Mouse (Mus musculus): Measurements from ENCODE around the gene Kidins220. TPM values are rescaled to one million over a fixed set of nuclear protein-coding genes. Genes with fewer than 3 reads are reported as not detected.
A peak's percentile ranks its signal among the peaks of the same experiment; 100 is the strongest.

Gene Kidins220
- polyA plus RNA-seq, 1 experiment from 2014 or later, result 23.9 TPM

- no peaks in the 10 kb centered on the region for H3K9me3 ChIP-seq (ENCODE audit: control insufficient read depth, low read length)
- H3K9ac ChIP-seq (ENCODE audit: low read length), result no peak overlapping the region
- H3K27ac ChIP-seq (ENCODE audit: low read length), result no peak overlapping the region
- peaks cover 7% of the 10 kb centered on the region for H3K4me1 ChIP-seq (replicated peaks; ENCODE audit: control insufficient read depth, insufficient read depth, low read length)
- no peak overlapping the region for H3K4me3 ChIP-seq (ENCODE audit: low read length)
- H3K4me2 ChIP-seq (ENCODE audit: low read depth, low read length), result no peak overlapping the region
- WGBS, result 71% methylated on average over 8 of the region's 8 CpGs
- H3K36me3 ChIP-seq (ENCODE audit: control insufficient read depth, insufficient read depth, low read length), result no peaks in the 10 kb centered on the region; the same call in 1 of the 2 replicates
- ATAC-seq (ENCODE audit: low read depth), result no peak
- no peaks in the 10 kb centered on the region for H3K27me3 ChIP-seq (ENCODE audit: control insufficient read depth, insufficient read depth, low read depth, low read length)
Observed at GRCm38 (mm10) chr12:24972371-24973350, 2.1 kb upstream of the Kidins220 start.

GRCm38 (mm10) chr12:24973586-24973985 is 1.1 kb upstream of the Kidins220 start:
- no peak overlapping the region for H3K9ac ChIP-seq (ENCODE audit: low read length)
- whole genome bisulfite sequencing, result 54% methylated on average over 5 of the region's 5 CpGs
- H3K4me2 ChIP-seq (ENCODE audit: low read depth, low read length), result no peak overlapping the region
- no peaks in the 10 kb centered on the region; the same call in 1 of the 2 replicates for H3K36me3 ChIP-seq (ENCODE audit: control insufficient read depth, insufficient read depth, low read length)
- peaks cover 7% of the 10 kb centered on the region for H3K4me1 ChIP-seq (replicated peaks; ENCODE audit: control insufficient read depth, insufficient read depth, low read length)
- H3K27me3 ChIP-seq (ENCODE audit: control insufficient read depth, insufficient read depth, low read depth, low read length), result no peaks in the 10 kb centered on the region
- H3K4me3 ChIP-seq (ENCODE audit: low read length), result no peak overlapping the region
- ATAC-seq (ENCODE audit: low read depth), result no peak
- H3K9me3 ChIP-seq (ENCODE audit: control insufficient read depth, low read length), result no peaks in the 10 kb centered on the region
- no peak overlapping the region for H3K27ac ChIP-seq (ENCODE audit: low read length)

- WGBS, result under 1% methylated on average over 21 of the region's 31 CpGs
Observed at GRCm38 (mm10) chr12:24975115-24975733, 499 bp downstream of the Kidins220 start.

GRCm38 (mm10) chr12:24985226-24985625 is 10.5 kb downstream of the Kidins220 start:
- Histone ChIP-seq H3K27me3 (ENCODE audit: control insufficient read depth, insufficient read depth, low read depth, low read length) (no peaks in the 10 kb centered on the region), H3K9ac (ENCODE audit: low read length) (no peak overlapping the region), H3K27ac (ENCODE audit: low read length) (no peak overlapping the region), H3K4me1 (replicated peaks; ENCODE audit: control insufficient read depth, insufficient read depth, low read length) (no peaks in the 10 kb centered on the region), H3K4me3 (ENCODE audit: low read length) (no peak overlapping the region), H3K36me3 (ENCODE audit: control insufficient read depth, insufficient read depth, low read length) (peaks cover 12% of the 10 kb centered on the region), H3K9me3 (ENCODE audit: control insufficient read depth, low read length) (no peaks in the 10 kb centered on the region), H3K4me2 (ENCODE audit: low read depth, low read length) (no peak overlapping the region)
- WGBS, result 56% methylated on average over 5 of the region's 5 CpGs
- ATAC-seq (ENCODE audit: low read depth), result no peak

More at GRCm38 (mm10) chr12:24975115-24975733, 499 bp downstream of the Kidins220 start:
- Histone ChIP-seq H3K27ac (ENCODE audit: low read length) (peak overlapping the region; percentile 84), H3K27me3 (ENCODE audit: control insufficient read depth, insufficient read depth, low read depth, low read length) (no peaks in the 10 kb centered on the region), H3K36me3 (ENCODE audit: control insufficient read depth, insufficient read depth, low read length) (no peaks in the 10 kb centered on the region; the same call in 1 of the 2 replicates), H3K9me3 (ENCODE audit: control insufficient read depth, low read length) (no peaks in the 10 kb centered on the region), H3K9ac (ENCODE audit: low read length) (peak overlapping the region; percentile 72), H3K4me3 (ENCODE audit: low read length) (peak overlapping the region; percentile 81), H3K4me2 (ENCODE audit: low read depth, low read length) (peak overlapping the region; percentile 60), H3K4me1 (replicated peaks; ENCODE audit: control insufficient read depth, insufficient read depth, low read length) (peaks cover 7% of the 10 kb centered on the region)
- peak; percentile 74 for ATAC-seq (ENCODE audit: low read depth)

- ATAC-seq (ENCODE audit: low read depth), result no peak
- H3K27me3 ChIP-seq (ENCODE audit: control insufficient read depth, insufficient read depth, low read depth, low read length), result no peaks in the 10 kb centered on the region
- H3K4me2 ChIP-seq (ENCODE audit: low read depth, low read length), result no peak overlapping the region
- no peaks in the 10 kb centered on the region for H3K4me1 ChIP-seq (replicated peaks; ENCODE audit: control insufficient read depth, insufficient read depth, low read length)
- H3K27ac ChIP-seq (ENCODE audit: low read length), result no peak overlapping the region
- H3K9me3 ChIP-seq (ENCODE audit: control insufficient read depth, low read length), result no peaks in the 10 kb centered on the region
- H3K9ac ChIP-seq (ENCODE audit: low read length), result no peak overlapping the region
- no peak overlapping the region for H3K4me3 ChIP-seq (ENCODE audit: low read length)
- WGBS, result 90% methylated on average over 4 of the region's 4 CpGs
- peaks cover 31% of the 10 kb centered on the region for H3K36me3 ChIP-seq (ENCODE audit: control insufficient read depth, insufficient read depth, low read length)
Observed at GRCm38 (mm10) chr12:24995350-24995749, 20.6 kb downstream of the Kidins220 start.

GRCm38 (mm10) chr12:25005350-25005749 is 30.6 kb downstream of the Kidins220 start:
- Histone ChIP-seq H3K9me3 (ENCODE audit: control insufficient read depth, low read length) (no peaks in the 10 kb centered on the region), H3K4me3 (ENCODE audit: low read length) (no peak overlapping the region), H3K27me3 (ENCODE audit: control insufficient read depth, insufficient read depth, low read depth, low read length) (no peaks in the 10 kb centered on the region), H3K36me3 (ENCODE audit: control insufficient read depth, insufficient read depth, low read length) (peaks cover 26% of the 10 kb centered on the region), H3K4me1 (replicated peaks; ENCODE audit: control insufficient read depth, insufficient read depth, low read length) (no peaks in the 10 kb centered on the region), H3K4me2 (ENCODE audit: low read depth, low read length) (no peak overlapping the region), H3K27ac (ENCODE audit: low read length) (no peak overlapping the region), H3K9ac (ENCODE audit: low read length) (no peak overlapping the region)
- no peak for ATAC-seq (ENCODE audit: low read depth)
- 67% methylated on average over 6 of the region's 6 CpGs for WGBS

- H3K9me3 ChIP-seq (ENCODE audit: control insufficient read depth, low read length), result no peaks in the 10 kb centered on the region
- no peak overlapping the region for H3K27ac ChIP-seq (ENCODE audit: low read length)
- H3K4me2 ChIP-seq (ENCODE audit: low read depth, low read length), result no peak overlapping the region
- no peak overlapping the region for H3K9ac ChIP-seq (ENCODE audit: low read length)
- no peak overlapping the region for H3K4me3 ChIP-seq (ENCODE audit: low read length)
- H3K4me1 ChIP-seq (replicated peaks; ENCODE audit: control insufficient read depth, insufficient read depth, low read length), result no peaks in the 10 kb centered on the region
- no peaks in the 10 kb centered on the region for H3K27me3 ChIP-seq (ENCODE audit: control insufficient read depth, insufficient read depth, low read depth, low read length)
- H3K36me3 ChIP-seq (ENCODE audit: control insufficient read depth, insufficient read depth, low read length), result peaks cover 32% of the 10 kb centered on the region
- WGBS, result 80% methylated on average over 9 of the region's 9 CpGs
- ATAC-seq (ENCODE audit: low read depth), result no peak
Observed at GRCm38 (mm10) chr12:25009957-25010356, 35.2 kb downstream of the Kidins220 start.

GRCm38 (mm10) chr12:25010416-25010815 is 35.7 kb downstream of the Kidins220 start:
- Histone ChIP-seq H3K4me1 (replicated peaks; ENCODE audit: control insufficient read depth, insufficient read depth, low read length) (no peaks in the 10 kb centered on the region), H3K36me3 (ENCODE audit: control insufficient read depth, insufficient read depth, low read length) (peaks cover 32% of the 10 kb centered on the region), H3K4me2 (ENCODE audit: low read depth, low read length) (no peak overlapping the region), H3K27ac (ENCODE audit: low read length) (no peak overlapping the region), H3K27me3 (ENCODE audit: control insufficient read depth, insufficient read depth, low read depth, low read length) (no peaks in the 10 kb centered on the region), H3K4me3 (ENCODE audit: low read length) (no peak overlapping the region), H3K9ac (ENCODE audit: low read length) (no peak overlapping the region), H3K9me3 (ENCODE audit: control insufficient read depth, low read length) (no peaks in the 10 kb centered on the region)
- ATAC-seq (ENCODE audit: low read depth), result no peak
- 80% methylated on average over 1 of the region's 1 CpGs for WGBS

- no peak overlapping the region; the same call in 1 of the 2 replicates for H3K4me2 ChIP-seq (ENCODE audit: low read depth, low read length)
- H3K9ac ChIP-seq (ENCODE audit: low read length), result no peak overlapping the region
- no peaks in the 10 kb centered on the region for H3K9me3 ChIP-seq (ENCODE audit: control insufficient read depth, low read length)
- 50% methylated on average over 15 of the region's 15 CpGs for whole genome bisulfite sequencing
- no peaks in the 10 kb centered on the region for H3K27me3 ChIP-seq (ENCODE audit: control insufficient read depth, insufficient read depth, low read depth, low read length)
- no peak overlapping the region for H3K4me3 ChIP-seq (ENCODE audit: low read length)
- H3K36me3 ChIP-seq (ENCODE audit: control insufficient read depth, insufficient read depth, low read length), result peaks cover 32% of the 10 kb centered on the region
- H3K4me1 ChIP-seq (replicated peaks; ENCODE audit: control insufficient read depth, insufficient read depth, low read length), result no peaks in the 10 kb centered on the region
- peak; percentile 60; the same call in 1 of the 2 replicates for ATAC-seq (ENCODE audit: low read depth)
- no peak overlapping the region for H3K27ac ChIP-seq (ENCODE audit: low read length)
Observed at GRCm38 (mm10) chr12:25011733-25012367, 37.1 kb downstream of the Kidins220 start.

Measured in lung, embryonic 16.5 days (tissue).